Mouse (Mus musculus) ES-Bruce4 (cell line): ENCODE data around the gene Hist1h2be. TPM values are rescaled to one million over a fixed set of nuclear protein-coding genes. Genes with fewer than 3 reads are reported as not detected.
"Not testable (repeated sequence)": the region's sequence is repeated elsewhere in the genome, so short reads cannot be mapped to it uniquely, and the experiment has no call there.

Experiments used
- H3K27ac ChIP-seq: 2 replicates; pipeline ENCODE4 v1.5.1; 2012; ENCODE audit warnings: low read length, inconsistent platforms; ENCODE audit not compliant: insufficient read depth
- H3K27me3 ChIP-seq: 2 replicates; pipeline ENCODE4 v1.6.1; 2012; ENCODE audit warnings: mild to moderate bottlenecking, low read length, inconsistent platforms; ENCODE audit not compliant: control insufficient read depth, poor library complexity, insufficient read depth, severe bottlenecking
- H3K36me3 ChIP-seq: 2 replicates; pipeline ENCODE4 v1.6.1; 2012; ENCODE audit warnings: inconsistent platforms, mild to moderate bottlenecking, low read length, moderate library complexity; ENCODE audit not compliant: control insufficient read depth, poor library complexity, insufficient read depth, severe bottlenecking
- H3K4me1 ChIP-seq: one replicate; pipeline ENCODE4 v1.8.1; 2011; ENCODE audit warnings: low read length; ENCODE audit not compliant: control insufficient read depth, insufficient read depth
- H3K4me3 ChIP-seq: 2 replicates; pipeline ENCODE4 v1.5.1; 2011; ENCODE audit warnings: low read depth, mild to moderate bottlenecking, low read length
- H3K9ac ChIP-seq: 2 replicates; pipeline ENCODE4 v1.6.1; 2012; ENCODE audit warnings: low read depth, mild to moderate bottlenecking, inconsistent platforms; ENCODE audit not compliant: poor library complexity, severe bottlenecking
- H3K9me3 ChIP-seq: replicated peaks from 2 replicates; pipeline ENCODE4 v1.6.1; 2012; ENCODE audit warnings: mild to moderate bottlenecking, low read length, inconsistent platforms; ENCODE audit not compliant: control insufficient read depth, poor library complexity, insufficient read depth, severe bottlenecking
- CTCF ChIP-seq: IDR thresholded peaks from one replicate; pipeline ENCODE4 v1.8.1; 2011; ENCODE audit warnings: low read depth, low read length
- EP300 ChIP-seq: IDR thresholded peaks from 2 replicates; pipeline ENCODE4 v1.6.1; 2011; ENCODE audit warnings: low read depth, low read length; ENCODE audit not compliant: insufficient read depth
- POLR2A ChIP-seq: IDR thresholded peaks from one replicate; pipeline ENCODE4 v1.8.1; 2011; ENCODE audit warnings: low read length; ENCODE audit not compliant: insufficient read depth
- polyA plus RNA-seq: library from polyadenylated mRNA; stranded (reverse); fragments of >200 nt; gene quantifications from 2 replicates; pipeline ENCODE4 v1.2.4, GENCODE M21; 2011; ENCODE audit warnings: low read depth; ENCODE audit not compliant: missing spikeins, insufficient read depth, insufficient read length

The Hist1h2be gene
- polyA plus RNA-seq, 1 experiment = 1.8 TPM

- Histone ChIP-seq H3K9me3 (no peaks in the 10 kb centered on the region), H3K27me3 (no peaks in the 10 kb centered on the region), H3K4me1 (no peaks in the 10 kb centered on the region), H3K9ac (peak overlapping the region; percentile 97), H3K36me3 (no peaks in the 10 kb centered on the region), H3K27ac (peak overlapping the region; percentile 98), H3K4me3 (peak overlapping the region; percentile 84)
- no peak for TF ChIP-seq POLR2A
These were observed 58.0 kb downstream of the Hist1h2be start for GRCm38 (mm10) chr13:23562699-23563462.

DNA sequence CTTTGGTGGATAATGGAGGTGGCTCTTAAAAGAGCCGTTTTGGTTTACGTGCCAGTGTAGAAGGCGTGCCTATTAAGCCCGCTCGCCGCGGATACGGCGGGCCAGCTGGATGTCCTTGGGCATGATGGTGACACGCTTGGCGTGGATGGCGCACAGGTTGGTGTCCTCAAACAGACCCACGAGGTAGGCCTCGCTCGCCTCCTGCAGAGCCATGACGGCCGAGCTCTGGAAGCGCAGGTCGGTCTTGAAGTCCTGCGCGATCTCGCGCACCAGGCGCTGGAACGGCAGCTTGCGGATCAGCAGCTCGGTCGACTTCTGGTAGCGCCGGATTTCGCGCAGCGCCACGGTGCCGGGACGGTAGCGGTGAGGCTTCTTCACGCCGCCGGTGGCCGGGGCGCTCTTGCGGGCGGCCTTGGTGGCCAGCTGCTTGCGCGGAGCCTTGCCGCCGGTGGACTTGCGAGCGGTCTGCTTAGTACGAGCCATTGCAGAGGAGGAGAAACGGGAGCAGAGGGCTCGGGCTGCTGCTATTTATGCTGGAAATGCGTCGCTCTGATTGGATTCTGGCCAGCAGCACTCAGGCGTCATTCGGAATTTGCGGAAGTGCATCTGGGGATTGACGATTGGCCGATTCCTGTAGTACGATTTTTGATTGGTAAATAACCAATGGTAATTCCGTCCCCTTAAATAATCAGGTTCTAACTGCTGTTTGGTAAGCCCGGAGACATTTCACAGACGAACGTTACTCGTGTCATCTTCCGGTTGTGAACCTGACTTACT lies 58.9 kb downstream of the Hist1h2be start, which contains the start of gene Hist1h3e:
TSS of gene Hist1h3e (minus strand) at position 487 of the 777 bp plus-strand sequence.
- H3K36me3 ChIP-seq, H3K27me3 ChIP-seq, H3K9me3 ChIP-seq, H3K4me1 ChIP-seq: not testable (repeated sequence)
- TF ChIP-seq EP300 (0 out of 2 replicates have a peak, but pooled peaks have one; percentile 29), POLR2A (peak; percentile 97)
- peak within 1 kb of the TSS; percentile 97 for H3K9ac ChIP-seq
- peak within 1 kb of the TSS; percentile 98 for H3K27ac ChIP-seq
- peak within 1 kb of the TSS; percentile 84 for H3K4me3 ChIP-seq

GRCm38 (mm10) chr13:23561531-23561882 lies 59.4 kb downstream of the Hist1h2be start:
- not testable (repeated sequence) for H3K9me3 ChIP-seq, H3K9ac ChIP-seq, H3K36me3 ChIP-seq, H3K27me3 ChIP-seq, H3K27ac ChIP-seq, H3K4me1 ChIP-seq
- H3K4me3 ChIP-seq = peak overlapping the region; percentile 67

- H3K36me3 ChIP-seq, H3K4me3 ChIP-seq, H3K27me3 ChIP-seq, H3K4me1 ChIP-seq, H3K9me3 ChIP-seq, H3K9ac ChIP-seq: not testable (repeated sequence)
- H3K27ac ChIP-seq = peak overlapping the region; percentile 86
These were observed 60.2 kb downstream of the Hist1h2be start for GRCm38 (mm10) chr13:23560699-23561098.

DNA sequence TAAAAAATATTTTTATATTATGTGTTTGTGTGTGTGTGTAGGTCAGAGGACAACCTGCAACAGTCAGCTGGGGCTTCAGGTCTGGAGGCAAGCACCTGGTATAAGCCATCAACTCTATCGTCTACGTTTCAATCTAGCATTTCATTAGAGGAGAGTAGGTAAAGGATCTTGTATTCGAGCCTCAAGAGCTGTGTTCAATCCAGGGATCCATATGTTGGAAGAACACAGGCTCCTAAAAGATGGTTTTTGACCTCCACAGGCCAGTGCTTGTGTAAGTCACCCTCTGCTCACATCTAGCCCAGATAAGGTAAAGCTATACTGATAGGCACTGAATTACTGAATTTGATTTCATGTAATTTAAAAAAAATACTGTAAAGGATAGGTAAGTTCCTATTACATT lies 64.0 kb downstream of the Hist1h2be start:
- no peak for TF ChIP-seq POLR2A
- no peak for TF ChIP-seq EP300
- no peak for TF ChIP-seq CTCF
- peak overlapping the region; percentile 91 for H3K9ac ChIP-seq
- H3K4me1 ChIP-seq = no peaks in the 10 kb centered on the region
- peak overlapping the region; percentile 82; the same call in 1 of the 2 replicates for H3K27ac ChIP-seq
- no peaks in the 10 kb centered on the region for H3K27me3 ChIP-seq
- no peaks in the 10 kb centered on the region for H3K36me3 ChIP-seq
- H3K9me3 ChIP-seq = no peaks in the 10 kb centered on the region
- H3K4me3 ChIP-seq = no peak overlapping the region

DNA sequence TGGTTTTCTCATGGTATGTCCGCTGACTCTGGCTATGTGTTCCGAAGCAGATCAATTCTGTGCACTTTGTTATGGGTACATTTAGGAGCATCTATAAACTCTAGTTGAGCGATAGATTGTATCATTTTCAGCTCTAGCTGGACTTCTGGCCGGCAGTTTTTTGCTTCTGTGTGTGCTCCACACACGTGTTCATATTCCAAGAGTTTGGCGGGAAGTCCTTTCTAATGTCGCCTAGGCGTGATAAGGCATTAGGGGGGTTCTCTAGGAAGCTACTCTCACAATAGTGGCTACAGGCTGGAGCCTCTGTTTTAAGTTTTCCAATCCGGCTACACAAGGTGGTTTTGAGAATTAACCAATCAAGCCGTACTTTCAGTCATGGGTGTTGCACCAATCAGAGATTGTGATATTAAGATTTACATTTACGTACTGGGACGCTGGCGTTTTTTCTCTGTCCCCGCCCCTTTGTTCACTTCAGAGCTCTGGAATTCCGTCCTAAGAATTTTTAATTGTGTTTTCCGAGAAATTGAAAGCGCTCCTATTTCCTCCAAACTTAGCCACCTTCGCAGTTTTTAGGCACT lies 65.0 kb downstream of the Hist1h2be start:
- TF ChIP-seq EP300 (no peak), POLR2A (peak; percentile 92)
- no peaks in the 10 kb centered on the region for H3K9me3 ChIP-seq
- H3K27ac ChIP-seq = peak overlapping the region; percentile 94
- no peaks in the 10 kb centered on the region for H3K27me3 ChIP-seq
- H3K36me3 ChIP-seq = no peaks in the 10 kb centered on the region
- peak overlapping the region; percentile 68 for H3K4me3 ChIP-seq
- H3K9ac ChIP-seq = peak overlapping the region; percentile 91
- no peaks in the 10 kb centered on the region for H3K4me1 ChIP-seq
